Mouse (Mus musculus) kidney, adult 2 months (tissue): ENCODE data around the gene Phrf1. TPM values are rescaled to one million over a fixed set of nuclear protein-coding genes. Genes with fewer than 3 reads are reported as not detected.

Source experiments
- DNase-seq: peaks from one replicate; pipeline ENCODE4 v3.0.0; 2021
- H3K27ac ChIP-seq: fragments of 200-500 bp; 2 replicates; pipeline ENCODE4 v1.5.1; 2012; ENCODE audit warnings: low read depth, low read length, control low read depth, inconsistent platforms; ENCODE audit not compliant: insufficient read depth
- H3K27me3 ChIP-seq: fragments of 200-500 bp; replicated peaks from 2 replicates; pipeline ENCODE4 v1.6.1; 2012; ENCODE audit warnings: mild to moderate bottlenecking, moderate library complexity, low read length, inconsistent platforms; ENCODE audit not compliant: control insufficient read depth, insufficient read depth
- H3K36me3 ChIP-seq: fragments of 200-500 bp; 2 replicates; pipeline ENCODE4 v1.6.1; 2012; ENCODE audit warnings: mild to moderate bottlenecking, moderate library complexity, low read length, inconsistent platforms; ENCODE audit not compliant: control insufficient read depth, insufficient read depth
- H3K4me1 ChIP-seq: fragments of 200-500 bp; 2 replicates; pipeline ENCODE4 v1.6.1; 2011; ENCODE audit warnings: low read length; ENCODE audit not compliant: control insufficient read depth, insufficient read depth
- H3K4me3 ChIP-seq: fragments of 200-500 bp; 2 replicates; pipeline ENCODE4 v1.5.1; 2011; ENCODE audit warnings: mild to moderate bottlenecking, low read depth, low read length, control low read depth; ENCODE audit not compliant: insufficient read depth
- CTCF ChIP-seq: fragments of 200-500 bp; conservative IDR thresholded peaks from 2 replicates; pipeline ENCODE4 v1.5.1; 2011; ENCODE audit warnings: low read depth, mild to moderate bottlenecking, control low read depth, low read length, moderate library complexity, mixed read lengths; ENCODE audit not compliant: insufficient read depth, insufficient read length
- POLR2A ChIP-seq: fragments of 200-500 bp; IDR thresholded peaks from one replicate; pipeline ENCODE4 v1.6.1; 2011; ENCODE audit warnings: low read depth, low read length, control low read depth
- WGBS: fragments of 180-500 bp; shearing (Covaris S2); methylation state at CpG from one replicate; pipeline ENCODE4 v1.1.7; 2018; 5-methylcytosine and 5-hydroxymethylcytosine counted together
- polyA plus RNA-seq: library from polyadenylated mRNA; depleted of rRNA; stranded (reverse); fragments of >200 nt; gene quantifications from 2 replicates; pipeline ENCODE4 v1.2.3, GENCODE M21; 2012

Phrf1 gene
- polyA plus RNA-seq, 1 experiment, result 19.1 TPM

- no peaks in the 10 kb centered on the region for H3K4me1 ChIP-seq
- DNase-seq, result no peak
- TF ChIP-seq POLR2A (no peak), CTCF (no peak)
- H3K36me3 ChIP-seq, result peaks cover 8% of the 10 kb centered on the region
- WGBS, result 89% methylated on average over 10 of the region's 10 CpGs
- no peaks in the 10 kb centered on the region for H3K27me3 ChIP-seq
- H3K27ac ChIP-seq, result no peak overlapping the region
- no peak overlapping the region for H3K4me3 ChIP-seq
Observed at GRCm38 (mm10) chr7:141256159-141256558, 27.6 kb downstream of the Phrf1 start.

- H3K27ac ChIP-seq, result no peak overlapping the region
- WGBS, result 63% methylated on average over 3 of the region's 3 CpGs
- peaks cover 1% of the 10 kb centered on the region; the same call in 1 of the 2 replicates for H3K4me1 ChIP-seq
- DNase-seq, result peak; percentile 23
- H3K27me3 ChIP-seq, result no peaks in the 10 kb centered on the region
- peaks cover 9% of the 10 kb centered on the region for H3K36me3 ChIP-seq
- H3K4me3 ChIP-seq, result no peak overlapping the region
- no peak for TF ChIP-seq POLR2A
- TF ChIP-seq CTCF, result no peak
Observed at GRCm38 (mm10) chr7:141261480-141261879, 32.9 kb downstream of the Phrf1 start.

- WGBS, result 84% methylated on average over 13 of the region's 13 CpGs
- TF ChIP-seq CTCF, result no peak
- no peak for TF ChIP-seq POLR2A
Observed at GRCm38 (mm10) chr7:141263640-141264039, 35.1 kb downstream of the Phrf1 start.

DNA sequence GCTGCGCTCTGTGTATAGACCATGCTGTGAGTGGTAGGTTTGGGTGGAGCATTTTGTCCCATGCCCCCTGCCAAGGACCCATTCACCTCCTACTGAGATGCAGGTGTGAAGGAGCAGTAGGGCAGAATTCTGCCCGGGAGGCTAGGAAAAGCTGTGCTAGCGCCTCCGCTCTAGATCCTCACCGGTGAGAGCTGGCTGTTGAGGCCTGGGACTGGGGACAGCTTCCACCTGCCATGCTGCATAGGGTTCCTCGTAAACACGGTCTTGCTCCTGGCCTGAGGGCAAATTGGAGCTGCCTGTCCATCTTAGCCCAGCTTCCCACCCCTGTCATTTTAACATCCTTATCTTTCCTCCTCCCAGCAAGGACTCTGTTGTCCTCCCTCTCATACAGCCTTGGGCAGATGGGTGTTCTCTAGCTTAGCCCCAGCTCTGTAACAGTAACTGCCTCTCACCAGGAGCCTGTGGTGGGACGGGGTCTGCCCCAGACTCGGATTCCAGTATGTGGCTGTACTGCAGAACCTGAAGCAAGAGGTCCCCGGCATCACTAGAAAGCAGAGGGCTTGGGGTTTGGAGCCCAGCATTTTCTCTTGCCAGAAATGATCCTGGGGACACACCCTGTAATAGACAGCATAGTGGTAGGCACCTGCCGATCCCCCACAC, 35.6 kb downstream of the Phrf1 start:
- Histone ChIP-seq H3K4me1 (peaks cover 3% of the 10 kb centered on the region; the same call in 1 of the 2 replicates), H3K27ac (no peak overlapping the region), H3K27me3 (no peaks in the 10 kb centered on the region), H3K4me3 (no peak overlapping the region), H3K36me3 (peaks cover 6% of the 10 kb centered on the region; the same call in 1 of the 2 replicates)
- DNase-seq, result no peak
- TF ChIP-seq POLR2A, result no peak
- TF ChIP-seq CTCF, result no peak
- WGBS, result 71% methylated on average over 11 of the region's 11 CpGs

More at GRCm38 (mm10) chr7:141263640-141264039, 35.1 kb downstream of the Phrf1 start:
- DNase-seq, result no peak
- no peak overlapping the region for H3K27ac ChIP-seq
- peaks cover 3% of the 10 kb centered on the region; the same call in 1 of the 2 replicates for H3K4me1 ChIP-seq
- no peaks in the 10 kb centered on the region for H3K27me3 ChIP-seq
- peaks cover 6% of the 10 kb centered on the region; the same call in 1 of the 2 replicates for H3K36me3 ChIP-seq
- H3K4me3 ChIP-seq, result no peak overlapping the region

- Histone ChIP-seq H3K36me3 (0 out of 2 replicates have a peak, but pooled peaks cover 3% of the 10 kb centered on the region), H3K4me1 (peaks cover 3% of the 10 kb centered on the region; the same call in 1 of the 2 replicates), H3K4me3 (peak overlapping the region; percentile 13), H3K27me3 (no peaks in the 10 kb centered on the region), H3K27ac (no peak overlapping the region)
- DNase-seq, result peak; percentile 39
- WGBS, result 33% methylated on average over 12 of the region's 12 CpGs
- TF ChIP-seq POLR2A (no peak), CTCF (peak; percentile 54)
Observed at GRCm38 (mm10) chr7:141264761-141265410, 36.3 kb downstream of the Phrf1 start.

- WGBS, result 30% methylated on average over 11 of the region's 11 CpGs
- Histone ChIP-seq H3K27me3 (no peaks in the 10 kb centered on the region), H3K36me3 (0 out of 2 replicates have a peak, but pooled peaks cover 3% of the 10 kb centered on the region), H3K4me1 (peaks cover 3% of the 10 kb centered on the region; the same call in 1 of the 2 replicates), H3K27ac (no peak overlapping the region), H3K4me3 (peak overlapping the region; percentile 13)
- TF ChIP-seq CTCF (no peak), POLR2A (no peak)
- DNase-seq, result no peak
Observed at GRCm38 (mm10) chr7:141265411-141265738, 36.8 kb downstream of the Phrf1 start.

- Histone ChIP-seq H3K4me1 (peaks cover 3% of the 10 kb centered on the region; the same call in 1 of the 2 replicates), H3K36me3 (0 out of 2 replicates have a peak, but pooled peaks cover 3% of the 10 kb centered on the region), H3K4me3 (peak within 1 kb of the TSS; percentile 95), H3K27me3 (no peaks in the 10 kb centered on the region), H3K27ac (peak within 1 kb of the TSS; percentile 86)
- WGBS, result 2% methylated on average over 25 of the region's 25 CpGs
- TF ChIP-seq CTCF, result no peak
- peak; percentile 57 for TF ChIP-seq POLR2A
- DNase-seq, result peak; percentile 78
Observed at GRCm38 (mm10) chr7:141265739-141266561, 37.4 kb downstream of the Phrf1 start, which contains the start of gene Irf7. Irf7 (minus strand) TSS chr7:141266481.
